Mouse (Mus musculus): ENCODE measurements at regions not wholly inside any gene's neighbourhood (a gene's known extent, or its start where the extent isn't known, plus 50 kb on each side); places are given as distances from the start of the nearest gene placed in this dataset.

GRCm38 (mm10) chr8:30587508-30587907, 2841.0 kb upstream of the 5930422O12Rik start:
- TF ChIP-seq CTCF (IDR thresholded peaks at IDR 0.05; ENCODE audit: borderline replicate concordance, insufficient read depth, low read depth, low read length) (no peak), POLR2A (IDR thresholded peaks at IDR 0.05; ENCODE audit: borderline replicate concordance, insufficient read depth, low read length) (no peak)
